Mouse (Mus musculus): ENCODE results near the gene Itgb2.

The Itgb2 gene

DNA sequence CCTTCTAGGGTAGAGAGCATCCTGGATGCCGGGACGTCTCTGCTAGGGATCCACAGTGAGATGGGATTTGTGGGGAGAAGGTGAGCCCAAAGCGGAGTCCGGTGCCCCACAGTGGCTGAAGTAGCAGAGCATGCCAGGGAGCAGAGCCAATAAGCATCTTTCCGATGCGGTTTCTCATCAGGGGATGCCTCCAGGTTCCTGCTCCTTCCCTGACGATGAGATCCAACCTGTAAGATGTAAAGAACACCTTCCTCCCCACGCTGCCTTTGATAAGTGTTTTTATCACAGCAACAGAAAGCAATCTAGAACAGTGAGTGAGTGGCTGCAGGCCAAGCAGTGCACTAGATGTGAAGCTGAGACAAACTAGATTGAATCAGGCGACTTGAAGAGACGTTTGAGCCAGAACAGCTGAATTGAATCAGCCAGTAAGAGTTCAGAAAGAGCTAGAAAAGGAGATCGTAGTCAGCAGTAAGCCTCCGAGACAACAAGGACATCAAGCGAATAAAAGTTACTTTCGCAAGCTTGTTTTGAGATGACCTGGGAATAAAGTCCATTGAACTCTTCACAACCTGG is 13.6 kb upstream of the Itgb2 start:
- no peak for DNase-seq (ENCODE audit: extremely low read depth, low read depth)

DNA sequence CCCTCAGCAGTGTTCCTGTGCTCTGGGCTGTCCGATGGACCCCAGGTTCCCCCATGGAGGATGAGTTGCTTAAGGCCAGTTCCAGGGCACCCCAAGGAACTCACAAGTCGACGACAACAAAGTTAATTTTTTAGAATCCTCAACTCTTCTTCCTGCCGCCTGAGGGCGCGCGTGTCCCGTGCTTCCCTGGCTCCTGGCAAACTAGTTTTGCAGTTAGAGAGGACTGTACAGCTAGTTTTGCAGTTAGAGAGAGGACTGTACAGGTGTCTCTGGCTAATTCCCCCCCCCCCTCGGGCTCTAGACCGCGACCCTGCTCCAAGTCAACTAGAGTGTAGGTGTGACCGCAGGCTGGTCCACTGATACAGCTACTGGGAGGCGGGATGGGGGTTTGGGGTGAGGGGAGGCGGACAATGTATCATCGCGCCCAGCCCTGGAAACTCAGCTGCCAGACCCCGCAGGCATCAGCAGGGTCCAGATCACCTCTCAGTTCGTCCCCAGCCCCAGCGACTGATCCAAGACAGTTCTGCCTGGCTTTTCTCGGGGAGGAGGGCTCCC is 12.9 kb upstream of the Itgb2 start:
- DNase-seq (ENCODE audit: extremely low read depth, low read depth) = no peak

DNA sequence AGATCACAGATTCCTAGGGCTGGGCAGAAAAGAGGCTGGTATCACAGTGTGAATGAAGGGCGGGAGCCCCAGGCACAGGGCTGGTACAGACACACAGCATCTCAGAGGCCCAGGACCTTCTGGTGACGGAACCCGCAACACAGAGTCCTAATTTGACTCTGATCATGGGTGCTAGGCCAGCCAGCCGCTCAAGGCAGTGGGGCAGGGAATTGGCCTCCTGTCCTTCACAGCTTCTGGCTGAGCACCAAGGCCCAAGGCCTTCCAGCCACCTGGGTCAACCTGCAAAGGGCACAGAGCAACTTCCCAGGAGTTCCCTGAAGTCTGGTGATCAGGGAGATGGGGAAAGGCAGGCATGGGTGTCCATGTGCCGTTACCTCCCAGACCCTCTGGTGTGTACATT is 12.3 kb upstream of the Itgb2 start:
- DNase-seq (ENCODE audit: extremely low read depth, low read depth) = no peak

DNA sequence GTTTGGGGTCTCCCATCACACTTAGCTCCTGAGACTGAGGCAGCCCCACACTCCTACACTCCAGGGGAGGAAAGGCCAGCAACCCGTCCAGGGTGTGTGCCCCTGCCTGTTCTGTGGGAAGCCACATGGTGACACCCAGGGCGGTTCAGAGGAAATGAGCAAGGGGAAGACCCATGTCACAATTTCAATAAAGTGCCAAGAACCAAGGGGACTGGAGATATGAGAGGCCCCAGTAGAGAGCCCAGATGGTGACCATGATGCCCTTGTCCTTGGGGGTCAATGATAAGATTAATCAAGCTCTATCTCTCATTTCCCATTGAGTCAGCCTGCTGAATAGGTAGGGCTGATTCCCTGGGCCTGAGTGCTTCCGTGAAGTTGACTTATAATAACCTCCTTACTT is 10.9 kb upstream of the Itgb2 start:
- no peak for DNase-seq (ENCODE audit: extremely low read depth, low read depth)

DNA sequence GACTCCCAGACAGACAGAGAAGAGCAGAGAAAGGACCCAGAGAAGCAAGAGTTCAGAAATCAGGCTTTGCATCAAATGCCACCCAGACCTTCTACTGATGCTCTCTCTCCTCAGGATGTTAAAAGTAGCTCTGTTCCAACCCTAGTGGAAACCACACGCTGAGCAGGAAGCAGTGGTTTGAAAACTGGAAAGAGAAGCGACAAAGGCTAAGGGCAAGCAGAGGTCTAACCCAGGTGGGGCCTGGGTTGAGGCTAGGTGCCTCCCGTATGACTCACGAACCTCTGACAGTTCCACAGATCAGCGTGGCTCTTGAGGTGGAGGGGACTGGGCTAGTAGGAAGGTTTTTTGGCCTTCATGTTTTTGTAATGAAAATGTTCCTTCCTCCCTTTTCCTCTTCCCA is 9.6 kb upstream of the Itgb2 start:
- no peak for DNase-seq (ENCODE audit: extremely low read depth, low read depth)

DNA sequence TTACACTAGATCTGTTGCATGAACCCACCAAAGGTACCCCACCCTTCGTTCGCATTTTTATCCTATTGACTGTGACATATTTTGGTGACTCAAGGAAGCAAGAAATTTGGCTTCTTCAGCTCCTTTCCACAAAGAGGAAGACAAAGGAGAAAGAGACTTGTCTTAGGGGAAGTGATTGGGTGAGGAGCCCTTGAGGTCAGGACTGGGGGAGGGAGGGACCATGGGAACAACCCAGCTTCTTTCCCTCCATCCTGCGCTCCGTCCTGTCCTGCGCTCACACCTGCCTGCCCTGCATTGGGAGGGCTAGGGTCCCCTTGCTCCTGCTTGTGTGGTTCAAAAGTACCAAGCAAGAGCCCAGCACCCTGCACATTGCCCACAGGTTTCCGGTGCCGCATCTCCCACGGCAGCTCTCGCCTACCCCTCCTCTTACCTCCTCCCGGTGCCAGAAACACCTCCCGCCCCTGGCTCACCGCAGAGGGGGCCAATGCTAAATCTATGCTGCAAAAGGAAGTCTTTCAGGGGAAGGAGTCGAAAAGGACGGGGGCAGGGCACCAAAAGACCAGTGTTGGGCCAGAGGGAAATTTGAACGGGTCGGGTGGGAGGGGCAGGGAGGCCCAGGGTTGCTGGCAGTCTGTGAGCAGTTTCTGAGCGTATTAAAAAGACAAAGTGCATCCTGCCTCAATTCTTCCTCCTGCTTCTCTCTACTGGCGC is 7.9 kb upstream of the Itgb2 start:
- DNase-seq (ENCODE audit: extremely low read depth, low read depth) = no peak

DNA sequence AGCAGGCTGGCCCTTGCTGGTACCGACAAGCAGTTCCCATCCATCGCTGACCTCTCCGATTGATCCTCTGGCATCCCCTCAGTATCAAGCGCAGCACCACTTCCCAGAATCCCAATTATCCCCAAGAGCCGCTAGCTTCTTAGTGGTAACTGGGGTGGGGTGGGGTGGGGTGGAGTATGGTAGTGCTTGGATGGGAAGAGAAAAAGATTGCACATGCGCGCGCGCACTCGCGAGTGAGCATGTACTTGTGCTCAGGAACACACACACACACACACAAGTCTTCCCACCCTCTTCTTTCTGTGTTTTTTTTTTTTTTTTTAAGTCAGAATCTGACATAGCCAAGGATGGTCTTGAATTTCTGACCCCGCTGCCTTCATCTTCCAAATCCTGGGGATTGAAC is 7.3 kb upstream of the Itgb2 start:
- no peak for DNase-seq (ENCODE audit: extremely low read depth, low read depth)

DNA sequence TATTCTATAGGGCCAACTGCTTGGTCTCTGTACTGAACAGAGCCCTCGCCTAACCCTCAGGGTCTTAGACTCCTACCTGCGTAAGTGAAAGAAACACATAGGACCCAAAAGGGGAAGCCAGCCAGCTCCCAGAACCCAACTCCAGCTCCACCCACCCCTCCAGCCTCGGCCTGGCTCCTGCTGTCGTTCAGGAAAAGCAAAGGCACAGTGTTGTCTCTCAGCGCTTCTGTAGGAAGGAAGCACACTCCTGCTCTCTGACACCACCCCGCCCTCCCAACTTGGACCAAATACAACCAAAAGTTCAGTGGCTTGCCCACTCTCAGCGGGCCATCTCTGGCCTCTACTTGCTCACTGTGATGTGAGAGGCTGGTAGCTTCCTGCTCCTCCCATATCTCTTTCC is 6.7 kb upstream of the Itgb2 start:
- peak; percentile 51 for DNase-seq (ENCODE audit: extremely low read depth, low read depth)

DNA sequence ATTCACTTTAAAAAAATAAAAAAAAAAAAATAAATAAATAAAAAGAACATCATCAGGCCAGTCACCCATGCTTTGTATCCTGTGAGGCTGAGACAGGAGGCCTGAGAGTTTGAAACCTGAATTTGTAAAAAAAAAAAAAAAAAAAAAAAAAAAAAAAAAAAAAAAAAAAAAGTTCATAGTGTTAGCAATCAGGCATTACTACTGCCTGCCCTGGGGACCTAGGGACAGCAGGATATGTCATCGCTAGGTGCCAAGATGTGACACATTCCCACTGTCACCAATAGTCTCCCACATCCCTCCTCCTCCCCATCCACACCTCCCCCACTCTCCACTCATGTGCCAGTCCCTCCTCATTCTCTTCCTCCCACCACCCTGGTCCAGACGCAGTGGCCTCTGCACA is 3.6 kb upstream of the Itgb2 start:
- DNase-seq (ENCODE audit: extremely low read depth, low read depth) = no peak

DNA sequence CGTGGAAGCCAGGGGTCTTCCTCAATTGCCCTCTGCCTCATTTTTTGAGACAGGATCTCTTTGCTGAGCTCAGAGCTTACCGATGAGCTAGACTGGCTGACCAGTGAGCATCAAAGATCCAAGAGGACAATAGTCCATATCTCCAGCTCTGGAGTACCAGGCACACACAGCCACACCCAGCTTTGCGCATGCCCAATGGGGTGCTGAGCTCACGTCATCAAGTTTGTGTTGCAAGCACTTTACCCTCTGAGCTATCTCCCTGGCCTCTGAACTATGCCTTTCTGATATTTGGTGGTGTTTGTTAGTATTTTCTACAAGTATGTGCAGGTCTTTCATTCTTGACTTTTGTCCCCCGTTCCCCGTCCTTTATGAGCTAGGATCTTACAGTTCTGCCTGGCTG is 1.4 kb upstream of the Itgb2 start:
- no peak for DNase-seq (ENCODE audit: extremely low read depth, low read depth)

DNA sequence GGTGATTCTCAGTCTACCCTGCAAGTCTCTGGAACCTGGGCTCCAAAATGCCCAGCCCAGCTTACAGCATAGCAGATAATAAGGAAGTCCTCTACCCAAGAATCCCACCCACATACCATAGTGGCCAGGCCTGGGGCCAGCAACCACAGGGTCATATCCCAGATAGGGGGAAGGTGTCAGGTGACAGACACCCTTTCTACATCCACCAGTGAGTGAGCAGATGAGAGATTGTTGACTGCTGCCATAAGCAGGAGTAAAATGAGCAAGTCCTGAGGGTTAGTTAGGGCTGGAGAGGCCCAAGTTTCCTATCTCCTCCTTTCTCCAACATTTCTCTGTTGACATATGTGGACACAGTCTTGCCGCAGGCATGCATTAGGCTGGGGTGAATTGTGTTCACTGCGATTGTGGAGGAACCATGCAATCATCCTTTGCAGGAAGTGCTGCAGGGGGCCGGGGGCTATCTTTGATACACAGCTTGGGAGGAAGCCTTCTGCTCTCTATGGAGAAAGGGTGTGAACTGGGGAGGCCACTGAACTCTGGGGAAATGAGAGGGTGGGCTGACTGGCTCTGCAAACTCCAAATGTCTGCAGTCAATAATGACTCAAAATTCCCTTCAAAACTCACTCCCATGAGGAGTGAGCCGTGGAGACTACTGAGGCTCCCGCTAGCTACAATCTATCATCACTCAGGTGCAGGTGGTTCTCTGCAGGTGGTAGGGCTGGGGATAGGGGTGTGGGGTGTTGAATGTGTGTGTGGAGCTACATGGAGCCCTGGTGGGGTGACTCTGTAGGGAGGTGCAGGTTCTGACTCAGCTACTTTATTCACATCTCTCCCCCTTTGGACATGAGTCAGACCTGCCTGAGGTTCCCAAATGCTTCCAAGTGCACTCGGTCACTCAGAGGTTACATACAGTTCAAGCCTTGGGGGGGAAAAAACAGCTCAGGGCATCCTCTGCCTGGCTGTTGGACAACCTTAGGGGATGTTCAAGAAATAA is 1.3 kb downstream of the Itgb2 start:
- peak; percentile 72 for DNase-seq (ENCODE audit: extremely low read depth, low read depth)

DNA sequence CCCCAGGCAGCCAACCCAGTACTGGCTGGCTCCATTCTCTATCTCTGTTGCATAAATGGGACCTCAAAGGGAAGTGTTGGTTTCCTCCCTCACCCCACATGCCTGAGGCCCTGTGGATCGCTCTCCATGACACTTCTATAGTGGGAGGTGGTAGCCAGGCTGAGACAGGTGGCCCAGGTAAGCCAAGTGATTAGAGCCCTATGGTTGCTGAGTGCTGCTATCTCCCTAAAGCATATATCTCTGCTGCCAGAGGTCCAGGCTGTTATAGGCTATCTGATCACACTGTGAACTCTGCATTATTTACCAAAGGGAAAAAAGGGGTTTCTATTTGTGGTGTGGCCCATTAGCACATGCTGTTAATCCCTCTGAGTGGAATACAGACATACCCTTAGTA is 2.0 kb downstream of the Itgb2 start:
- no peak for DNase-seq (ENCODE audit: extremely low read depth, low read depth)

DNA sequence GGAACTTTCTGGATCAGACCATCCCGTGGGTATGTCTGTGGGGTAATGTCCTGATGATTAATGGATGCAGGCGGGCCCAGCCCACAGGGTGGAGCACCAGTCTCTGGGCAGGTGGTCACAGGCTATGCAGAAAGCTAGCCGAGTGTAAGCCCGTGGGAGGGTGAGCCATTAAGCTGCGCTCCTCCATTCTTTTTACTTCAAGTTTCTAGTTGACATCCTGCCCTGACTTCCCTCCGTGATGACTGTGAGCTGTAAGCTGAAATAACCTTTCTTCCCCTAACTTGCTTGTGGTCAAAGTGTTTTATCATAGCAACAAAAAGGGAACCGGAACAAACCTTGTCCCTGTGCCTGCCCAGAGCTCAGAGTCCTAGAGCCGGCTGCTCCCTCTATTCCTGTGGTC is 6.7 kb downstream of the Itgb2 start:
- peak; percentile 55 for DNase-seq (ENCODE audit: extremely low read depth, low read depth)

DNA sequence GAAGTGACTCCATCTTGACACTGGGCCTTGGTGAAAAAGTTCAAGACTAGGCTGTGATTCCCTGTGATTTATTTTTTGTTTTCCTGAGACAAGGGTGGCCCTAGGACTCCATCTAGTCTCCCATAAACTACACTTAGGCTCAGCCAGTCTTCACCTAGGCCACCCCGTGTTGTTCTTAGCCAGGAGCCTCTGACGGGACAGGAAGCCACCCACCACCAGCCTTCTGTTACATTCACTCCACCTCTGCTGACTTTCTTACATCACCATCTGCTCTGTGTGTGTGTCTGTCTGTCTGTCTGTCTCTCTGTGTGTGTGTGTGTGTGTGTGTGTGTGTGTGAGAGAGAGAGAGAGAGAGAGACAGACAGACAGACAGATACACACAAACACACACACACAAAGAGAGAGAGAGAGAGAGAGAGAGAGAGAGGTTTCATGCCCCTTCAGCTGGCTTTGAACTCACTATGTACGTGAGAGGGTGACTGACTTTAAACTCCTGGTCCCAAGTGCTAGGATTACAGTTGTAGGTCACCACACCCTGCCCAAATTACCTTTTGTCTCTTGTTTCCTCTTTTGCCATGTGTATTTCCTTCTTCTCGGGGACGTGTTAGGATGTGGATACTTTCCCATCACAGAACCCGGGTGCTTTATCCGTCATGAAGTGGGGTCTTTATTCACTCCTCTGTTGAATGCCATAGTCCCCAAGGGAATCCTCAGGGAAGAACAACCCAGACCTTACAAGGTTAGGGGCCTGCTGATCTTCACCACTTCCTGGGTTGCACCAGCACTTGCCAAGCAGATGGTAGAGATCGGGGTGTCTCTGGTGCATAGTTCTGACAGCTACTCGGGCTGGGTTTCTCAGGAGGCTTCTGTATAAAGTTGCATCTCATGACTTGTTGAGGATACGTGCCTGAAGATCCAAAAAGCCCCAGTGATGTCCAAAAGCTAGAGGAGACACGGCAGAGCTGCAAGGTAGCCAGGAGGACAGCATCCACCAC is 7.5 kb downstream of the Itgb2 start:
- DNase-seq (ENCODE audit: extremely low read depth, low read depth) = no peak

DNA sequence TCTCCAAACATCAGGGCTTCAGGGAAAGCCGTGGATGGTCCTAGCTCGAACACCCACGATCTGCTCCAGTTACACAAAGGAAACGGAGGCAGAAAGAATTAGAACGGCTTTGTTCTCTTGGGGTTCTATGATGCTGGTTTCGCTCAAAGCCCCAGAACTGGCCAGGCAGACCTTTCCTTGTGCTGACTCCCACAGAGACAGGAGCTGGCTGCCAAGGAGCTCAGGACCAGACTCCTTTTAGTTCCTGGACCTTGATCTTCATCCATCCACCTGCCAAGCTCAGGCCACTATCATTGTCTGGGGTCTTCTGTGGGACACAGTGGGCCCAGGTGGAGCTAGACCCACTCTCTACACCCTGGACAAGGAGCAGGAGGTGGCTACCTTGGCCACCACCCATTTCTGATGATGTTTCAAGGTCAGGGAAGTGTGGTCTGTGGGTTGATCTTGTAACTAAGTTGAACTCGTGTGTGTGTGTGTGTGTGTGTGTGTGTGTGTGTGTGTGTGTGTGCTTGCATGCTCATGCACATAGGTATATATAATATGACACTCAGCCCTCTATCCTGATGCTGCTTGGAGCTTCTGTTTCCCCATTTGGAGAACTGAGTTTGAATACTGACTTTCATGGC is 9.4 kb downstream of the Itgb2 start:
- no peak for DNase-seq (ENCODE audit: extremely low read depth, low read depth)

DNA sequence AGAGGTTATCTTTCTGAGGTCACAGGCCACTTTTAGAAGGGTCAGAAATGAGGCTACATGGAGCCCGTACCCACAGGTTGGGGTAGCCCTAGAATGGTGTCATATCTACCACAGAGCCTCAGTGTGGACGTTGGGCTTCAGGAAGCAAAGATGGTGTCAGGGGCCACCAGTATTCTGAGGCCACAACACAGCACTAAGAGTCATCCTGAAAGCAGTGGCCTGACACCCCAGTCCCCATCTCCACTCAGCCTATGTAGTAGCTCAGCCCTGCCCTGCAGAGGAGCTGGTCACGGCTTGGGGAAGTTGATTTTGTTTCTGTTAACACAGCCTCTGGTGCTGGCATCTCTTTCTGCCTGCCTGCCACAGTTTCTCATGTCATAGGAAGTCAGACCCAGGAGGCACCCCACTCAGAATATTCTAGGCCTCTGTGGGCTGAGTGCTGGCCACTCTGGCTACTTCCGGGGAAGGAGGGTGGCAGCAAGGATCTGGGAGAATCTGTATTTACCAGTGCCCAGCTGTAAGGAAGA is 10.6 kb downstream of the Itgb2 start:
- no peak for DNase-seq (ENCODE audit: extremely low read depth, low read depth)

DNA sequence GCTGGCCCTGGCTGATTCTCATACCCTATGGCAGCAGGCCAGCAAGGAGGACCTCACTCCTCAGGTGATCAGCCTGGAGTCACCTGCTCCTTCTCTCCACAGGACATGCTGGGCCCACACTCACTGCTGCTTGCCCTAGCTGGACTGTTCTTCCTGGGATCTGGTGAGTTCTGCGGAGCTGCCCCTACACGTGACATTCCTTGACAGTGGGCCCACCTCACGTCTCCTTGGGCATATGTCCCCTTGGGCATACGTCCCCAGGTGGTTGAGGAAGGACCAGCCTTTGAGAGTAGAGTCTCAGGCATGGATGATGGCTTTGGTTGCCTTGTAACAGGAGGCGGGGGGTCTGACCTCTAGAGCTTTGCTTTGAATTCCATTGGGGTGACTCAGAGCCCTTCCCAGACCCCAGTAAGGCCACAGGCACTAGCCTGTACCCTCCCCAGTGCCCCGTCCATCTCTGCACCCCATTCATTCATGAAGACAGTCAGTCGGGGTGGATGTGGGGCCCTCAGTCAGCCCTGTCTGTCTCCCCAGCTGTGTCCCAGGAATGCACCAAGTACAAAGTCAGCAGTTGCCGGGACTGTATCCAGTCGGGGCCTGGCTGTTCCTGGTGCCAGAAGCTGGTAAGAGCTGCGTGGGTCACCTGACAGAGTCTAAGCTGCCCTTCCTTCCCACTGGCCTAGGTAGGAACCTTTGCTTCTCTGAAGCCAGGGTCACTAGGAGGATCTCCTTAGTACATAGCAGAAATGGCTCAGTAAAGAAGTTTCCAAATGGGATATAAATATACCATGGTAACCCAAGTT is 12.0 kb downstream of the Itgb2 start:
- no peak for DNase-seq (ENCODE audit: extremely low read depth, low read depth)

DNA sequence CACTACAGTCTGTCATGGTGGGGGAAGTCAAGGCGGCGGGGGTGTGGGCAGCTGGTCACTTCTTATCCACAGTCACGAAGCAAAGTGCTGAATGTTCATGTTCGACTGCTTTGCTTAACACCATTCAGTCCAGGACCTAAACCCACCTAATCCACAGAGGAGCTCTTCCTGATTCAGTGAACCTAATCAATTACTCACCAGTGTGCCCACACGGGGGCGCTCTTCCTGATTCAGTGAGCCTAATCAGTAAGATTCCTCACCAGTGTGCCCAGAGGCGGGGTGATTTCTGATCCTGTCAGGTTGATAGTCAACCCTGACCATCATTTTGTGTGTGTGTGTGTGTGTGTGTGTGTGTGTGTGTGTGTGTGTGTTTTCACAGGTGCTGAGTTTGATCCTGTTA is 13.2 kb downstream of the Itgb2 start:
- no peak for DNase-seq (ENCODE audit: extremely low read depth, low read depth)

DNA sequence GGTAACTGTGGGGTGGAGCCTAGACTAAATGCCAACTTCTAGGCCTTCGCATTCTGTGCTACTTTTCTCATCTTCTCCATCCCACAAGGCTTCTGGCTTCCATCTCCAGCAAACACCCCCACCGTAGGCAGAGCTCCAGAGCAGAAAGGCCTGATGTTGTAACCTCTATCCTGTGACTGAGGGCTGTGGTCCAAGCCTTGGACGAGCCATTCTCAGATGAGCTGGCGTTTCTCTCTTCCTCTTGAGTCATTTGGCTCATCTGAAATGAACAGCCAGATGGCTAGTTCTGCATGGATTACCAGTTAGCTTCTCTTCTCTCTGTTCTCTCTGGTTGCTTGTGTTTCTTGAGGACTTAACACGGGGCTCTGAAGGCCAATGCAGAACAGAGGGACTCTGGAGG is 14.9 kb downstream of the Itgb2 start:
- DNase-seq (ENCODE audit: extremely low read depth, low read depth) = no peak

Data from MEL-GATA-1-ER (cell line).